Mouse (Mus musculus): ENCODE data around the gene Chd8.
"Not testable (repeated sequence)": the region's sequence is repeated elsewhere in the genome, so short reads cannot be mapped to it uniquely, and the experiment has no call there.

GRCm38 (mm10) chr14:52303517-52303916 lies 45.9 kb upstream of the Chd8 start:
- not testable (repeated sequence) for TF ChIP-seq CTCF, POLR2A (IDR thresholded peaks at IDR 0.05; ENCODE audit: insufficient read depth, low read depth, low read length)

All from olfactory bulb, adult 2 months (tissue).